In genomic region chr9:57220356-57220755, GRCm38 (mm10) we compare ENCODE assay signal across 10 mouse cellular contexts. TPM values are rescaled to one million over a fixed set of nuclear protein-coding genes. Genes with fewer than 3 reads are reported as not detected.
DNase-seq lines count a peak whose midpoint lies in the region; ATAC-seq and TF ChIP-seq lines count a peak whose summit lies in the region.
"Had no signal": no experiment of that assay in that cellular context is flagged by ENCODE, and none has a peak within 500 bp of the region (broad histone marks: within the 10 kb centered on the region; RNA-seq: fewer than 3 reads in every experiment).

No protein-coding gene starts in this region.

- no peaks in the 10 kb centered on the region for H3K36me3 ChIP-seq in hindbrain, embryonic 14.5 days (replicated peaks; ENCODE audit: control insufficient read depth, insufficient read depth)
- no peaks in the 10 kb centered on the region for H3K36me3 ChIP-seq in hindbrain, embryonic 16.5 days (ENCODE audit: control insufficient read depth, insufficient read depth, low read length)
- no peaks in the 10 kb centered on the region for H3K36me3 ChIP-seq in CH12.LX (replicated peaks in 1 of 2; ENCODE audit: control insufficient read depth in 1 of 2, insufficient read depth in 1 of 2, low read length in 1 of 2)
- H3K36me3 ChIP-seq: embryonic facial prominence, embryonic 15.5 days; liver, embryonic 15.5 days had no signal

- no peaks in the 10 kb centered on the region for H3K79me2 ChIP-seq in CH12.LX (replicated peaks; ENCODE audit: control insufficient read depth, extremely low read depth, insufficient read depth, poor library complexity, severe bottlenecking)

- no peak for ATAC-seq in hindbrain, embryonic 14.5 days (ENCODE audit: low FRiP score)
- no peak for ATAC-seq in hindbrain, embryonic 16.5 days
- ATAC-seq in erythroid progenitor cell, adult 5-6 weeks (replicated peaks; ENCODE audit: low FRiP score, poor library complexity, severe bottlenecking) = peak; percentile 71

- in situ Hi-C loops in CH12.LX (cut with MboI; ENCODE audit: low pct_ligation_motif_present, low pct_unique_long_range_greater_than_20kb, low sequenced_read_pairs) = no loop called here

- no peaks in the 10 kb centered on the region for H3K27me3 ChIP-seq in hindbrain, embryonic 14.5 days (ENCODE audit: control insufficient read depth, insufficient read depth, low read length)
- H3K27me3 ChIP-seq in hindbrain, embryonic 16.5 days (replicated peaks; ENCODE audit: control insufficient read depth, insufficient read depth, low read length) = no peaks in the 10 kb centered on the region
- H3K27me3 ChIP-seq in CH12.LX (replicated peaks) = no peaks in the 10 kb centered on the region
- H3K27me3 ChIP-seq: embryonic facial prominence, embryonic 15.5 days; liver, embryonic 15.5 days had no signal

- intact Hi-C loops in left cerebral cortex, postnatal 36 days (cut with DNase I) = loop anchor here (10.0 kb wide), 1 partner anchor 326 kb away; no protein-coding TSS in a partner anchor

- TF ChIP-seq CTCF in CH12.LX (conservative IDR thresholded peaks at IDR 0.05 in 1 of 2, IDR thresholded peaks at IDR 0.05 in 1 of 2; ENCODE audit: low read depth in 2 of 2, low read length in 2 of 2) = peak; percentile 66 to 76; a peak in 3 of 4 replicates

- peak; percentile 76 for TF ChIP-seq RAD21 in CH12.LX (IDR thresholded peaks at IDR 0.05; ENCODE audit: low read depth, low read length)

- dilution Hi-C loops in CH12.LX (cut with MboI; ENCODE audit: extremely low pct_ligation_motif_present, extremely low pct_unique_long_range_greater_than_20kb, low sequenced_read_pairs) = no loop called here

- DNase-seq in hindbrain, embryonic 14.5 days (ENCODE audit: low spot score) = peak; percentile 75
- peak; percentile 48 for DNase-seq in CH12.LX (ENCODE audit: extremely low read depth)
- peak; percentile 24 for DNase-seq in adrenal gland, postnatal 25 days
- peak; percentile 15 to 20 for DNase-seq in left cerebral cortex, postnatal 36 days (ENCODE audit: low spot score in 2 of 2)
- peak; percentile 55 to 60 for DNase-seq in right cerebral cortex, adult 2 months (ENCODE audit: low spot score in 2 of 2)
- DNase-seq in gastrocnemius, adult 18-20 months (ENCODE audit: low spot score) = no peak

- TF ChIP-seq POLR2A in CH12.LX (IDR thresholded peaks at IDR 0.05; ENCODE audit: low read depth, low read length) = no peak

- no peaks in the 10 kb centered on the region for H3K9me3 ChIP-seq in hindbrain, embryonic 14.5 days (ENCODE audit: control insufficient read depth, low read length)
- H3K9me3 ChIP-seq in hindbrain, embryonic 16.5 days (ENCODE audit: control insufficient read depth, low read length) = no peaks in the 10 kb centered on the region
- H3K9me3 ChIP-seq in CH12.LX (replicated peaks; ENCODE audit: low read length) = peaks cover 7% of the 10 kb centered on the region
- H3K9me3 ChIP-seq: embryonic facial prominence, embryonic 15.5 days; liver, embryonic 15.5 days had no signal

- no peaks in the 10 kb centered on the region for H3K4me1 ChIP-seq in hindbrain, embryonic 14.5 days (replicated peaks; ENCODE audit: control insufficient read depth, insufficient read depth, low read length)
- H3K4me1 ChIP-seq in hindbrain, embryonic 16.5 days (ENCODE audit: control insufficient read depth, insufficient read depth, low read depth, low read length) = no peaks in the 10 kb centered on the region
- peaks cover 0 to 4% of the 10 kb centered on the region in 2 experiments; a peak in 3 of 4 replicates for H3K4me1 ChIP-seq in CH12.LX (ENCODE audit: control insufficient read depth in 1 of 2, insufficient read depth in 2 of 2)
- H3K4me1 ChIP-seq: embryonic facial prominence, embryonic 15.5 days; liver, embryonic 15.5 days had no signal

- H3K4me2 ChIP-seq in hindbrain, embryonic 14.5 days (replicated peaks) = no peak overlapping the region
- H3K4me2 ChIP-seq in hindbrain, embryonic 16.5 days (ENCODE audit: low read length) = no peak overlapping the region; the same call in 1 of the 2 replicates
- peak overlapping the region; percentile 47; the same call in 1 of the 2 replicates for H3K4me2 ChIP-seq in CH12.LX (ENCODE audit: insufficient read depth, low read depth, poor library complexity, severe bottlenecking)
- H3K4me2 ChIP-seq: embryonic facial prominence, embryonic 15.5 days; liver, embryonic 15.5 days had no signal

- H3K9ac ChIP-seq in hindbrain, embryonic 14.5 days = no peak overlapping the region
- H3K9ac ChIP-seq in hindbrain, embryonic 16.5 days (ENCODE audit: low read depth, low read length) = no peak overlapping the region
- no peak overlapping the region for H3K9ac ChIP-seq in CH12.LX (ENCODE audit: insufficient read depth, low read depth)
- H3K9ac ChIP-seq: embryonic facial prominence, embryonic 15.5 days; liver, embryonic 15.5 days had no signal

- no peak for TF ChIP-seq EP300 in CH12.LX (IDR thresholded peaks at IDR 0.05; ENCODE audit: low read length)

- no peak overlapping the region for H3K4me3 ChIP-seq in hindbrain, embryonic 14.5 days (replicated peaks; ENCODE audit: low read length)
- no peak overlapping the region for H3K4me3 ChIP-seq in hindbrain, embryonic 16.5 days (ENCODE audit: low read length)
- H3K4me3 ChIP-seq in CH12.LX (replicated peaks in 1 of 3; ENCODE audit: low read depth in 2 of 3, low read length in 2 of 3, poor library complexity in 1 of 3) = no peak overlapping the region
- H3K4me3 ChIP-seq: embryonic facial prominence, embryonic 15.5 days; liver, embryonic 15.5 days had no signal

- H3K27ac ChIP-seq in hindbrain, embryonic 14.5 days = no peak overlapping the region
- H3K27ac ChIP-seq in hindbrain, embryonic 16.5 days (ENCODE audit: low read depth, low read length) = no peak overlapping the region
- H3K27ac ChIP-seq in CH12.LX (ENCODE audit: insufficient read depth, low read depth) = no peak overlapping the region
- H3K27ac ChIP-seq: embryonic facial prominence, embryonic 15.5 days; liver, embryonic 15.5 days had no signal

- 20% methylated on average over 6 of the region's 6 CpGs for WGBS in hindbrain, embryonic 14.5 days
- 26% methylated on average over 6 of the region's 6 CpGs for WGBS in hindbrain, embryonic 16.5 days

TF ChIP-seq in CH12.LX, 34 proteins besides CTCF, POLR2A, EP300 and RAD21:
- TF ChIP-seq USF2 (conservative IDR thresholded peaks at IDR 0.05; ENCODE audit: low read depth, low read length) (no peak), ZMIZ1 (IDR thresholded peaks at IDR 0.05; ENCODE audit: low read depth, low read length) (no peak), NELFE (IDR thresholded peaks at IDR 0.05; ENCODE audit: low read depth, low read length) (no peak), SMC3 (IDR thresholded peaks at IDR 0.05; ENCODE audit: low read depth, low read length) (peak; percentile 71)
TF ChIP-seq in CH12.LX: peak in this region for 1.

RNA-seq across cellular contexts. Expression of gene Trcg1, which starts 16.0 kb away (rescaled TPM):
- not detected in 2 replicates for polyA plus RNA-seq in hindbrain, embryonic 14.5 days (2014; fragmentation: Nextera tagmentation; extraction: Ambion mirVana)
- polyA plus RNA-seq in hindbrain, embryonic 16.5 days (2015; fragmentation: Nextera tagmentation; extraction: Ambion mirVana) = 0.08 TPM in 1 of 2 replicates, not detected in the other
- total RNA-seq in CH12.LX (2012; rRNA removed) (not detected in 2 replicates), CH12.LX (2014; rRNA removed) (not detected in 2 replicates)
- not detected in 2 replicates for polyA plus RNA-seq in CH12.LX (2012; ENCODE audit: insufficient read length, low read depth)
- total RNA-seq in adrenal gland, postnatal 25 days (2021) = not detected in 2 replicates
- not detected in 2 replicates for total RNA-seq in erythroid progenitor cell, adult 5-6 weeks (2015; ENCODE audit: low replicate concordance)
- total RNA-seq in erythroid progenitor cell, adult 5-6 weeks (2017; ENCODE audit: low replicate concordance) = not detected in 2 replicates
- not detected for total RNA-seq in left cerebral cortex, postnatal 36 days (2021)
- not detected for total RNA-seq in gastrocnemius, adult 18-20 months (2021)
- polyA plus RNA-seq: embryonic facial prominence, embryonic 15.5 days; liver, embryonic 15.5 days had no signal

RNA-seq across cellular contexts. Expression of gene 1700017B05Rik, which starts 42.1 kb away (rescaled TPM):
- 3.2 and 3.4 TPM in 2 replicates for polyA plus RNA-seq in hindbrain, embryonic 14.5 days (2014; fragmentation: Nextera tagmentation; extraction: Ambion mirVana)
- 3.9 and 5.4 TPM in 2 replicates for polyA plus RNA-seq in hindbrain, embryonic 16.5 days (2015; fragmentation: Nextera tagmentation; extraction: Ambion mirVana)
- total RNA-seq in CH12.LX (2012; rRNA removed) (38.6 and 49.4 TPM in 2 replicates), CH12.LX (2014; rRNA removed) (23.4 and 26.4 TPM in 2 replicates)
- polyA plus RNA-seq in CH12.LX (2012; ENCODE audit: insufficient read length, low read depth) = 51.2 and 56.0 TPM in 2 replicates
- 40.7 and 45.1 TPM in 2 replicates for total RNA-seq in adrenal gland, postnatal 25 days (2021)
- total RNA-seq in erythroid progenitor cell, adult 5-6 weeks (2015; ENCODE audit: low replicate concordance) = 46.5 and 50.8 TPM in 2 replicates
- 44.3 and 45.0 TPM in 2 replicates for total RNA-seq in erythroid progenitor cell, adult 5-6 weeks (2017; ENCODE audit: low replicate concordance)
- 10 to 100 TPM; 17.1 to 19.2 TPM for total RNA-seq in left cerebral cortex, postnatal 36 days (2021)
- total RNA-seq in gastrocnemius, adult 18-20 months (2021) = 1 to 10 TPM; 2.9 to 4.0 TPM
